Mouse (Mus musculus) G1E (cell line): Measurements from ENCODE around the gene Tprkb.
"Not testable (repeated sequence)": the region's sequence is repeated elsewhere in the genome, so short reads cannot be mapped to it uniquely, and the experiment has no call there.

Source experiments
- CTCF ChIP-seq: IDR thresholded peaks from 2 replicates; pipeline ENCODE4 v1.5.1; 2012; ENCODE audit warnings: low read depth, low read length, inconsistent platforms, mixed read lengths
- GATA1 ChIP-seq: IDR thresholded peaks from 2 replicates; pipeline ENCODE4 v1.6.1; 2012; ENCODE audit warnings: borderline replicate concordance, low read length, inconsistent platforms, mixed read lengths
- GATA2 ChIP-seq: IDR thresholded peaks from 2 replicates; pipeline ENCODE4 v1.6.1; 2012; ENCODE audit warnings: low read depth, low read length, inconsistent platforms, borderline replicate concordance
- POLR2AphosphoS5 ChIP-seq: IDR thresholded peaks from 2 replicates; pipeline ENCODE4 v1.6.1; 2012; ENCODE audit warnings: low read depth, low read length, inconsistent platforms; ENCODE audit not compliant: insufficient replicate concordance
- TAL1 ChIP-seq: conservative IDR thresholded peaks from 2 replicates; pipeline ENCODE4 v1.6.1; 2012; ENCODE audit warnings: low read depth, low read length, inconsistent platforms, mixed read lengths

- not testable (repeated sequence) for TF ChIP-seq TAL1, GATA1, CTCF, POLR2AphosphoS5, GATA2
These were observed 44.7 kb upstream of the Tprkb start for GRCm38 (mm10) chr6:85866995-85867394.
